Mouse (Mus musculus) heart, postnatal 0 days (tissue): ENCODE measurements around the gene Fscn2. TPM values are rescaled to one million over a fixed set of nuclear protein-coding genes. Genes with fewer than 3 reads are reported as not detected.
A peak's percentile ranks its signal among the peaks of the same experiment; 100 is the strongest.
"Not testable (repeated sequence)": the region's sequence is repeated elsewhere in the genome, so short reads cannot be mapped to it uniquely, and the experiment has no call there.

Experiments
- ATAC-seq: fragments of 200-750 bp; cut with Nextera tagmentation; 2 replicates; pipeline ENCODE4 v1.8.0; 2017; ENCODE audit warnings: low read depth, moderate number of reproducible peaks, moderate library complexity; ENCODE audit not compliant: insufficient read depth
- DNase-seq: peaks from one replicate; pipeline ENCODE4 v3.0.0-alpha.2; 2016; ENCODE audit warnings: low spot score
- H3K27ac ChIP-seq: fragments of 300-500 bp; sonication (generic); 2 replicates; pipeline ENCODE4 v1.5.1; 2014; ENCODE audit warnings: low read depth, mild to moderate bottlenecking
- H3K27me3 ChIP-seq: fragments of 300-500 bp; sonication (generic); 2 replicates; pipeline ENCODE4 v1.6.1; 2014; ENCODE audit warnings: low read length, mixed read lengths; ENCODE audit not compliant: control insufficient read depth, insufficient read depth
- H3K36me3 ChIP-seq: fragments of 300-500 bp; sonication (generic); replicated peaks from 2 replicates; pipeline ENCODE4 v1.6.1; 2014; ENCODE audit warnings: low read length, mixed read lengths; ENCODE audit not compliant: control insufficient read depth, insufficient read depth
- H3K4me1 ChIP-seq: fragments of 300-500 bp; sonication (generic); 2 replicates; pipeline ENCODE4 v1.6.1; 2014; ENCODE audit warnings: antibody characterized with exemption; ENCODE audit not compliant: control insufficient read depth, insufficient read depth
- H3K4me2 ChIP-seq: fragments of 300-500 bp; sonication (generic); 2 replicates; pipeline ENCODE4 v1.6.1; 2014; ENCODE audit warnings: low read depth, mild to moderate bottlenecking, low read length, moderate library complexity
- H3K4me3 ChIP-seq: fragments of 300-500 bp; sonication (generic); 2 replicates; pipeline ENCODE4 v1.5.1; 2014; ENCODE audit warnings: low read depth, low read length
- H3K9ac ChIP-seq: fragments of 300-500 bp; sonication (generic); replicated peaks from 2 replicates; pipeline ENCODE4 v1.6.1; 2014; ENCODE audit warnings: low read depth, low read length, mixed read lengths
- H3K9me3 ChIP-seq: fragments of 300-500 bp; sonication (generic); replicated peaks from 2 replicates; pipeline ENCODE4 v1.6.1; 2016; ENCODE audit warnings: low read length; ENCODE audit not compliant: control insufficient read depth
- CTCF ChIP-seq: IDR thresholded peaks from 2 replicates; pipeline ENCODE4 v1.5.1; 2016; ENCODE audit warnings: antibody characterized with exemption, control low read depth, low read depth
- EP300 ChIP-seq: IDR thresholded peaks from 2 replicates; pipeline ENCODE4 v1.6.1; 2016; ENCODE audit warnings: antibody characterized with exemption, low read depth
- WGBS: fragments of 180-500 bp; shearing (Covaris S2); extraction: QIAGEN DNeasy Blood & Tissue Kit; methylation state at CpG from one replicate; pipeline ENCODE4 v1.1.7; 2014; 5-methylcytosine and 5-hydroxymethylcytosine counted together
- polyA plus RNA-seq: library from polyadenylated mRNA; unstranded; fragments of >200 nt; fragmentation: Nextera tagmentation; extraction: Ambion mirVana; gene quantifications from 2 replicates; pipeline ENCODE4 v1.2.1, GENCODE M21; 2015
- total RNA-seq: library from RNA; depleted of rRNA; stranded (reverse); fragments of >200 nt; gene quantifications from 2 replicates; pipeline ENCODE4 v1.2.3, GENCODE M21; 2014; ENCODE audit warnings: low replicate concordance

The Fscn2 gene
- total and polyA plus RNA-seq, 2 experiments from 2014 or later: 0.68 TPM; not detected in 1

DNA sequence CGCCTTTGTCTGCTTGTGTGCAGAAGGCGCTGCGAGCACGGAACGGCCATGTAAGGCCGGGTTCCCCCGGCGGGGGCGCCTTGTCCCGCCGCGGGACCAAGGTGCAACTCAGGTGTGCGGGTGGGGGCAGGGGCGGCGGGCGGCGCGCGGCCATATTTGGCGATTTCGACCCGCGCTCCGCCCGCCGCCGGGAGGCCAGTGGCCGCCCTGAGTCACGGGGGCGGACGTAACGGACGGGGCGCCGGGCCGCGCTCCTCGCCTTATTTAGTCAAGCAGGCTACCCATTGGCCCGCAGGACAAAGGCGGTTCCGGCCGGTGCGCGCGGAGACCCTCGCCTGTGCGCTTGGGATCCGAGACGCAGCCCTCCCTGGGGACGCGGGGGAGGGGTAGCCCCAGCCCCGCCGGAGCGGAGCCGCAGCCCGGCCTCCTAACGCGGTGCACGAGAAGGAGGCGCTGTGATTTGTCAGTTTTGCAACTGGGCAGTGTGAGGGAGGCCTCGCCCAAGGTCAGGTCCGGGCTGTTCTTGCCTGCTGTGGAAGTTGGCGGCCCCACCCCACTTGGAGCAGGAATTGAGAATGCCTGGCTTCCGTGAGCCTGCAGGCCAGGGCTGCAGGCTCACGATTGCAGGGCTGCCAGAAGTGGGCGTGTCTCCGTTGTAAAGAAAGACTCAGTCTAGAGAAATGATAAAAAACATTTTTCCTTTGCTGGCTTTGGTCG lies 11.2 kb upstream of the Fscn2 start:
- Histone ChIP-seq H3K4me3 (peak overlapping the region; percentile 98), H3K4me1 (peaks cover 26% of the 10 kb centered on the region), H3K27me3 (no peaks in the 10 kb centered on the region), H3K9ac (peak overlapping the region; percentile 100), H3K9me3 (no peaks in the 10 kb centered on the region), H3K36me3 (peaks cover 10% of the 10 kb centered on the region), H3K4me2 (peak overlapping the region; percentile 85), H3K27ac (peak overlapping the region; percentile 99)
- TF ChIP-seq EP300: peak; percentile 96
- TF ChIP-seq CTCF: no peak; the same call in none of the 2 replicates
- ATAC-seq (peak; percentile 78), DNase-seq (peak; percentile 96)
- under 1% methylated on average over 67 of the region's 68 CpGs for WGBS

DNA sequence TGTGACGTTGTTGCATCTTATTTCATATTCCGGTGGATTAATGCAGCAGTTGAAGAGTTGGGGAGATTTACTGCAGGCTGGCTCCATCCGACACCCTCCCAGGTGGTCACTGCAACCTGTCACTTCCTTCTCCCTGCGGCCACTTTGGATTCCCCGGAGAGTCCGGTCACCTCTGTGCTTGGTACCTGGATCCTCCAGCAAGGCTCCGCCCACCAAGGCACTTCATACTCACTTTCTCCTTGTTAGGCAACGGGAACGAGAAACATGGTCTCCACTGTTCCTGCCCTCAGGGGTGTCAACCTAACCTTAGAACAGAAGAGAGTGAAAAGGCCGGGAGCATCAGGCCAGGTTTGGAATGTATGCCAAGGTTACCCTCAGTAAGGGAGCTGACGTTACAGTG lies 10.6 kb upstream of the Fscn2 start:
- Histone ChIP-seq H3K4me1 (peaks cover 26% of the 10 kb centered on the region), H3K4me2 (peak overlapping the region; percentile 85), H3K27ac (peak overlapping the region; percentile 99), H3K36me3 (peaks cover 7% of the 10 kb centered on the region), H3K27me3 (no peaks in the 10 kb centered on the region), H3K9me3 (no peaks in the 10 kb centered on the region), H3K9ac (peak overlapping the region; percentile 100), H3K4me3 (peak overlapping the region; percentile 98)
- ATAC-seq (no peak), DNase-seq (peak; percentile 44)
- TF ChIP-seq EP300 (no peak), CTCF (no peak)
- WGBS: 12% methylated on average over 11 of the region's 11 CpGs

DNA sequence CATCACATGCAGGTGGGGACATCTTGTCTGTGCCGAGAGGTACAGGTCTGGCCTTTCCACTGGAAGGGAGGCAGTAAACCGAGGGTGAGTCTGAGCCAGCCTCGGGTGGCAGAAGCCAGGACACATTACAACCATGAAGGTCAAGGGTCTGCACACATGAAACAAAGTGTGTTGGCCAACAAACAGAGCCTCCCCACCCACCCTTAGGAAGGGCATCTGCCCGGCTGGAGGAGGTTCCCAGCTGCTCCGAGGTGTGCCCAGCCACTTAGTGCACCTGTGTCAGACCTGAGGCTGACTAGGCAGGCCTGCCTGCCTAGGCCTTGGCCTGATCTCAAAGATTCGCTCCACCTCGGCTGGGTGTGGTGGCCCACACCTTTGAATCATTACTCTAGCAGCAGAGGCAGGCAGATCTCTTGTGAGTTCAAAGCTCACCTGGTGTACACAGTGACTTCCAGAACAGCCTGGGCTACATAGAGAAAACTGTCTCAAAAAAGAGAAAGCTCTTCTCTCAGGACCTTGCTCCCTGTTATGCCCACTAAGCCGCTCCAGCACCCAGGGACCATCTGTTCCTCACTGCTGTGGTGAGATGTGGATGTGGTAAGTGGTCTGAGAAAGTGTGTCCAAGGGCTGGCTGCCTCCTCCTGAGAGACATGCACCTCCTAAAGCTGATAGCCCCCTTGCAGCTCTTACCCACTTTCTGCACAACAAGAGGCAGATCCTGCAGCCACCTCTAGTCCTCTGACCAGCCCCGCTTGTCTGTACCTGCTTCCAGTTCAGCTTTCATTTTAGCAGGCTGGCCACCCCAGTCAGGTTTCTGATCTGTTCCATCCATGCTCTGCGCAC lies 9.9 kb upstream of the Fscn2 start:
- H3K36me3 ChIP-seq: peaks cover 4% of the 10 kb centered on the region
- H3K9me3 ChIP-seq: no peaks in the 10 kb centered on the region
- DNase-seq (peak; percentile 11), ATAC-seq (no peak)
- H3K27me3 ChIP-seq: no peaks in the 10 kb centered on the region
- peak overlapping the region; percentile 85; the same call in 1 of the 2 replicates for H3K4me2 ChIP-seq
- TF ChIP-seq CTCF: no peak
- no peak for TF ChIP-seq EP300
- peak overlapping the region; percentile 99 for H3K27ac ChIP-seq
- 70% methylated on average over 10 of the region's 10 CpGs for WGBS
- H3K9ac ChIP-seq: peak overlapping the region; percentile 100
- peaks cover 26% of the 10 kb centered on the region for H3K4me1 ChIP-seq
- H3K4me3 ChIP-seq: no peak overlapping the region

DNA sequence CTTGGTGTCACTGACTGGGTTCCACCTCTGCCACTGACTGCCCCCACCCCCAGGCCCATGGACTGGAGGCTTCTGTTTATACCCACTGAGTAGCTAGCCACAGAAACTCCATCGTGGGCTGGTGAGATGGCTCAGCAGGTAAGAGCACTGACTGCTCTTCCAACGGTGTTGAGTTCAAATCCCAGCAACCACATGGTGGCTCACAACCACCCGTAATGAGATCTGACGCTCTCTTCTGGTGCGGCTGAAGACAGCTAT lies 9.3 kb upstream of the Fscn2 start:
- Histone ChIP-seq H3K4me1 (peaks cover 26% of the 10 kb centered on the region), H3K27ac (peak overlapping the region; percentile 99)
- H3K4me3 ChIP-seq, H3K9me3 ChIP-seq, H3K27me3 ChIP-seq, H3K9ac ChIP-seq, H3K36me3 ChIP-seq, ATAC-seq, H3K4me2 ChIP-seq, DNase-seq: not testable (repeated sequence)
- WGBS: 92% methylated on average over 5 of the region's 5 CpGs

DNA sequence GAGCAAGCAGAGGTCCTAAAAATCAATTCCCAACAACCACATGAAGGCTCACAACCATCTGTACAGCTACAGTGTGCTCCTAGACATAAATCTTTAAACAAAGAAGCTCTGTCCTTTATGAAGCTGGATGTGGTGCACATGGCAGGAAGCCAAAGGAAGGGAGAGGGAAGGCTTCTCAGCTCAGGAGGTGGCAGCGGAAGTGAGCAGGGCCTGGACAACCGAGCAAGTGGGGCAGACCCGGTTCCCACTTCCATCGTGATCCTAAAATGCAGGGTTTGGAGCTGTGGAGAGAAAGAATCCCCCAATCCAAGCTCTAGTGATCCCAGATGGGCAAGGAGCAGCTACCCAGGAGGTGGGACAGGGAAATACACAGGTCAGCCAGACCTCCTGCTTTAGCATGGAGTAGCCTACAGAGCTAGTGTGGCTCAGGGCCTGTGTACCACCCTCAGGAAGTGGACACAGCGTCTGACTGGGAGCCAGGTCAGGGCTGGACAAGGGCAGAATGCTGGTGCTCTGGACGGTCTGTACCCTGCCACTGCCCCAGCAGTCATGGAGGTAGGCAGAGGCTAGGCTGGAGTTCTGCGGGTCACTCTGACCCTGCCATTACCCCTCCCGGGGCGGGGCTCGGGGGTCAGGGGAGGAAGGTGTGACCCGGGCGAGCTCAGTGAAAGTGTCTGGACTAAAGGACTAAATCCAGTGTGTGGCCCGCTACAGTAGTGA lies 8.6 kb upstream of the Fscn2 start:
- H3K9me3 ChIP-seq: no peaks in the 10 kb centered on the region
- ATAC-seq (no peak), DNase-seq (peak; percentile 57)
- H3K27ac ChIP-seq: peak overlapping the region; percentile 99
- H3K36me3 ChIP-seq: no peaks in the 10 kb centered on the region
- WGBS: 53% methylated on average over 13 of the region's 13 CpGs
- no peaks in the 10 kb centered on the region for H3K27me3 ChIP-seq
- TF ChIP-seq EP300 (no peak), CTCF (peak; percentile 6; the same call in 1 of the 2 replicates)
- H3K9ac ChIP-seq: peak overlapping the region; percentile 30; the same call in 1 of the 2 replicates
- no peak overlapping the region for H3K4me3 ChIP-seq
- peaks cover 30% of the 10 kb centered on the region for H3K4me1 ChIP-seq
- H3K4me2 ChIP-seq: no peak overlapping the region
